Mouse (Mus musculus): Measurements from ENCODE around the gene Shank2. TPM values are rescaled to one million over a fixed set of nuclear protein-coding genes. Genes with fewer than 3 reads are reported as not detected.

The Shank2 gene
- polyA plus RNA-seq, 1 experiment from 2014 or later = 1.2 TPM

DNA sequence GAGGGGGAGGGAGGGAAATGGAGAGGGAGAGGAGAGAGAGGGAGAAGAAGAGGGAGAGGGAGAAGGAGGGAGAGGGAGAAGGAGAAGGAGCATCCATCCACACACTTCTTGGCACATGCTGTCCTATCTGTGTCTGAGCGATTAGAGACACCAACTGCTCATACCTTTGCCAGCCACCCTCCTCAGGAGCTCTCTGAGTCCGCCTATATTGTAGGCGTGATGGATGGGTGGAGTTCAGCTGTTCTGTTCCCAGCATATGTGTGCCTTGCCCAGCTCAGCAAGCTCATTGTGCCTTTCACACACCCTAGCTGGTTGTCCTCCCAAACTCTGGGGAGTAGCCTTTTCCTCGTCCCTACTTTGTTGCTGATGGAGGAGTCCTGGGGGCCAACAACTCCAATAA lies 233.8 kb downstream of the Shank2 start:
- no peak for ATAC-seq (ENCODE audit: insufficient number of reproducible peaks, insufficient read depth, low FRiP score, low read depth)
- 60% methylated on average over 4 of the region's 4 CpGs for WGBS

DNA sequence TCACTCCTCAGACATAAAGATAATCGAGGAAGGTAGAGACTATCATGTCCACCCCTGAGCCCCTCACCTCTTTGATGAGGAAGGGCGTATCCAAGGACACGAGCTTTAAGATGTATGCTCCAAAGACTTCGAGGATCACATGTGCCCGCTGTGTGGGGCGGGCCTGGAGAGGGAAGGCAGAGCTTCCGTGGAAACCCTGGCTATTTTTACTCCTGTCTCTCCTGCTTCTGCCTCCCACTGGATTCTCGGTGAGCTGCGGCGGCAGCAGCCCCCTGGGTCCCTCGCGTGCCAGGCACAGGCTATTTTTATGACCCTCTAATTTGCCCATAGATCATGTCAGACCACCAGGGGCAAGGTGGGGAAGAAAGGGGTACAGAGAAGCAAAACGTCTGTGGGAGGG lies 235.1 kb downstream of the Shank2 start:
- Histone ChIP-seq H3K4me3 (ENCODE audit: low read depth, low read length) (no peak overlapping the region), H3K9me3 (ENCODE audit: control insufficient read depth, low read depth, low read length) (no peaks in the 10 kb centered on the region), H3K4me1 (ENCODE audit: control insufficient read depth, insufficient read depth, low read length) (no peaks in the 10 kb centered on the region), H3K27me3 (ENCODE audit: control insufficient read depth, insufficient read depth, low read length) (no peaks in the 10 kb centered on the region), H3K4me2 (replicated peaks; ENCODE audit: low read depth, low read length) (no peak overlapping the region), H3K36me3 (ENCODE audit: control insufficient read depth, insufficient read depth, low read length) (no peaks in the 10 kb centered on the region), H3K27ac (ENCODE audit: low read length) (no peak overlapping the region), H3K9ac (replicated peaks; ENCODE audit: low read depth, low read length) (no peak overlapping the region)
- 63% methylated on average over 13 of the region's 13 CpGs for WGBS
- no peak for ATAC-seq (ENCODE audit: insufficient number of reproducible peaks, insufficient read depth, low FRiP score, low read depth)

More for the DNA sequence above, 233.8 kb downstream of the Shank2 start:
- no peak overlapping the region for H3K4me2 ChIP-seq (replicated peaks; ENCODE audit: low read depth, low read length)
- no peak overlapping the region for H3K27ac ChIP-seq (ENCODE audit: low read length)
- H3K27me3 ChIP-seq (ENCODE audit: control insufficient read depth, insufficient read depth, low read length) = no peaks in the 10 kb centered on the region
- no peak overlapping the region for H3K4me3 ChIP-seq (ENCODE audit: low read depth, low read length)
- no peaks in the 10 kb centered on the region for H3K36me3 ChIP-seq (ENCODE audit: control insufficient read depth, insufficient read depth, low read length)
- H3K9me3 ChIP-seq (ENCODE audit: control insufficient read depth, low read depth, low read length) = no peaks in the 10 kb centered on the region
- H3K4me1 ChIP-seq (ENCODE audit: control insufficient read depth, insufficient read depth, low read length) = no peaks in the 10 kb centered on the region
- no peak overlapping the region for H3K9ac ChIP-seq (replicated peaks; ENCODE audit: low read depth, low read length)

DNA sequence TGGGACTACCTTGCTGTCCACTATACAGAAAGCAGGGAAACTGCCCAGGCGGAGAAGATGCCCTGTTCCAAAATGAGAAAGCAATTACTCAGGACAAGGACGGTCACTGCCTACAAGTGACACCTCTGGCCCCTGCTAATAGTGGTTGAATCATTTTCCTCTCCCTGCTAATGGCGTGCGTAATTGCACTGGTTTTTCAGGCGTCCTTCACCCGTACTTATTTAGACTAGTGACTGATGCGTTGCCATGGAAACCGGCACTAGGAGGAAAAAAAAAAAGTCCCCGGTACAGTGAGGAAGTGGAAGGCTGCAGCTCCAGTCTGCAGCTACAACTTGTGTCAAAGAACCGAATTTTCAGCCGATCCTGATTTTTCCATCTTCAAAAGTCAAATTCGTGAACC lies 236.7 kb downstream of the Shank2 start:
- Histone ChIP-seq H3K36me3 (ENCODE audit: control insufficient read depth, insufficient read depth, low read length) (no peaks in the 10 kb centered on the region), H3K27me3 (ENCODE audit: control insufficient read depth, insufficient read depth, low read length) (no peaks in the 10 kb centered on the region), H3K27ac (ENCODE audit: low read length) (no peak overlapping the region), H3K9ac (replicated peaks; ENCODE audit: low read depth, low read length) (no peak overlapping the region), H3K4me2 (replicated peaks; ENCODE audit: low read depth, low read length) (no peak overlapping the region), H3K9me3 (ENCODE audit: control insufficient read depth, low read depth, low read length) (no peaks in the 10 kb centered on the region), H3K4me1 (ENCODE audit: control insufficient read depth, insufficient read depth, low read length) (no peaks in the 10 kb centered on the region), H3K4me3 (ENCODE audit: low read depth, low read length) (no peak overlapping the region)
- 21% methylated on average over 12 of the region's 12 CpGs for WGBS
- no peak for ATAC-seq (ENCODE audit: insufficient number of reproducible peaks, insufficient read depth, low FRiP score, low read depth)

- Histone ChIP-seq H3K9me3 (ENCODE audit: control insufficient read depth, low read depth, low read length) (no peaks in the 10 kb centered on the region), H3K36me3 (ENCODE audit: control insufficient read depth, insufficient read depth, low read length) (no peaks in the 10 kb centered on the region), H3K4me2 (replicated peaks; ENCODE audit: low read depth, low read length) (no peak overlapping the region), H3K27me3 (ENCODE audit: control insufficient read depth, insufficient read depth, low read length) (no peaks in the 10 kb centered on the region), H3K4me1 (ENCODE audit: control insufficient read depth, insufficient read depth, low read length) (no peaks in the 10 kb centered on the region), H3K4me3 (ENCODE audit: low read depth, low read length) (no peak overlapping the region), H3K9ac (replicated peaks; ENCODE audit: low read depth, low read length) (no peak overlapping the region), H3K27ac (ENCODE audit: low read length) (no peak overlapping the region)
- ATAC-seq (ENCODE audit: insufficient number of reproducible peaks, insufficient read depth, low FRiP score, low read depth) = no peak
- WGBS = 59% methylated on average over 12 of the region's 12 CpGs
Measured at GRCm38 (mm10) chr7:144238992-144239391, 237.3 kb downstream of the Shank2 start.

DNA sequence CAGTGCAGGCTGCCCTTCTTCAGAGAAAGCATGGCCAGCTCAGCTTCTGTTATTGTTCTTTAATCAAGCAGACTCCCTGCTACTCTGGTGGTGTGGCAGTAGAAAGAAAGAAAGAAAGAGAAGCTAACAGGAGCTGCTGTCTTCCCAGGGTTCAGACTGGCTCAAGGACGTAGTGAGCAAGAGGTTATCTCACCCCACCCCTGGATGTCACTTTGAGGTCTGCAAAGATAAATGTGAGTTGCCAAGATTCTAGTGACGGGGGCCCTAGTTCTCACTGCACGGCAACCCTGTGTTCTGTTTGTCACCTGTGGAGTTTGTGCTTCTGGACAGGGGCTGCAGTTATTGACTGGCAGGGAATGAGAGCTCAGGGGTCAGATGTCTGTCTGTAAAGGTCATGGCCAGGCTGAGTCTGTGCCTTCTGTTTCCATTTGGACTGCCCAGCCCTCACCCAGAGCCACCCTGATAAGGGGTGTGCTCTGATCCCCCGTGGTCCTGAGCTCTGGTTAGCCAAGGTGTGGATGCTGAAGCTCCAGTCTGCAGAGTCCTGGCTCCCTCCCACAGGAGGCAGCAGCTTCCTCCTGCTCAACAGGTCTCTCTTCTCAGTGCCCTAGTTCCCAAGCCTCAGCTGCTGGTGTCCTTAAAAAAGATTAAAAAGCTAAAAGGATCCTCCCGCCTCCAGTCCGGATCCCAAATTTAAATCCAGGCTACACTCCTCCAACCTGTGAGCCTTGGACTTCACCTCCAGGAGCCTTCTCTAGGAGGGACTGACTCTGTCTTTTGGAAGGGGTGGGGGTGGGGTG lies 238.0 kb downstream of the Shank2 start:
- Histone ChIP-seq H3K36me3 (ENCODE audit: control insufficient read depth, insufficient read depth, low read length) (no peaks in the 10 kb centered on the region), H3K27ac (ENCODE audit: low read length) (no peak overlapping the region), H3K27me3 (ENCODE audit: control insufficient read depth, insufficient read depth, low read length) (no peaks in the 10 kb centered on the region), H3K9ac (replicated peaks; ENCODE audit: low read depth, low read length) (no peak overlapping the region), H3K4me2 (replicated peaks; ENCODE audit: low read depth, low read length) (no peak overlapping the region), H3K9me3 (ENCODE audit: control insufficient read depth, low read depth, low read length) (no peaks in the 10 kb centered on the region), H3K4me3 (ENCODE audit: low read depth, low read length) (no peak overlapping the region), H3K4me1 (ENCODE audit: control insufficient read depth, insufficient read depth, low read length) (no peaks in the 10 kb centered on the region)
- 0 out of 2 replicates have a peak, but pooled peaks have one; percentile 18 for ATAC-seq (ENCODE audit: insufficient number of reproducible peaks, insufficient read depth, low FRiP score, low read depth)
- 37% methylated on average over 6 of the region's 6 CpGs for WGBS

DNA sequence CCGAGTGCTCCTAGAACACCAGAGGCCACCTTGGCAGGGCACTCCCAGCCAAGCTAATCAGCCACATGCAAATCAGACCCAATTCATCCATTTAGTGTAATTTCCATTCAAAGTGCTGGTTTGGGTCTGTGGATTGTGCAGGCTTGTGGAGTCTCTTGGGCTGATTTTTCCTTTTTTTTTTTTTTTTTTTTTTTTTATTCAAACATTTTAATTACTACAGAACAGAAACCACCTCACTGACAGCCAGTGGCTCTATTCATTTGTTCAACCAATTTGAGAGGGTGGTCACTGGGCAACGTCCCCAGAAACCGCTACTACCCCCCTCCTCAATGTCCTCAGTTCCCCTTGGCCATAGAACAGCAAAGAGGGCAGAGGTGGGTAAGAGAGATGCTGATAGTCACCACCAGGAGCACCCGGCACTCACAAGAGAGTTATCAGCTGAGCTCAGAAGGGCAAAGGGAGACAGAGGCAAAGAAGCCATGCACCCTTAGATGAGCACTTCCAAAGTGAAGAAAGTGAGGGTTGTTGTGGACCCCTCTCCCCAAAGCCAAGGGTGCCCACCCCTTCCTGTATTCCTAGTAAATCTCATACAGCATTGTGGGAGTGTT lies 239.1 kb downstream of the Shank2 start:
- Histone ChIP-seq H3K4me3 (ENCODE audit: low read depth, low read length) (no peak overlapping the region), H3K4me2 (replicated peaks; ENCODE audit: low read depth, low read length) (no peak overlapping the region), H3K27ac (ENCODE audit: low read length) (no peak overlapping the region), H3K4me1 (ENCODE audit: control insufficient read depth, insufficient read depth, low read length) (no peaks in the 10 kb centered on the region), H3K27me3 (ENCODE audit: control insufficient read depth, insufficient read depth, low read length) (no peaks in the 10 kb centered on the region), H3K36me3 (ENCODE audit: control insufficient read depth, insufficient read depth, low read length) (no peaks in the 10 kb centered on the region), H3K9me3 (ENCODE audit: control insufficient read depth, low read depth, low read length) (no peaks in the 10 kb centered on the region), H3K9ac (replicated peaks; ENCODE audit: low read depth, low read length) (no peak overlapping the region)
- WGBS = 79% methylated on average over 4 of the region's 4 CpGs
- no peak for ATAC-seq (ENCODE audit: insufficient number of reproducible peaks, insufficient read depth, low FRiP score, low read depth)

- no peaks in the 10 kb centered on the region for H3K36me3 ChIP-seq (ENCODE audit: control insufficient read depth, insufficient read depth, low read length)
- H3K27ac ChIP-seq (ENCODE audit: low read length) = no peak overlapping the region
- 84% methylated on average over 6 of the region's 6 CpGs for whole genome bisulfite sequencing
- H3K9me3 ChIP-seq (ENCODE audit: control insufficient read depth, low read depth, low read length) = no peaks in the 10 kb centered on the region
- no peak overlapping the region for H3K4me2 ChIP-seq (replicated peaks; ENCODE audit: low read depth, low read length)
- no peak overlapping the region for H3K9ac ChIP-seq (replicated peaks; ENCODE audit: low read depth, low read length)
- H3K4me1 ChIP-seq (ENCODE audit: control insufficient read depth, insufficient read depth, low read length) = no peaks in the 10 kb centered on the region
- no peaks in the 10 kb centered on the region for H3K27me3 ChIP-seq (ENCODE audit: control insufficient read depth, insufficient read depth, low read length)
- no peak overlapping the region for H3K4me3 ChIP-seq (ENCODE audit: low read depth, low read length)
- ATAC-seq (ENCODE audit: insufficient number of reproducible peaks, insufficient read depth, low FRiP score, low read depth) = no peak
Measured at GRCm38 (mm10) chr7:144244203-144244602, 242.5 kb downstream of the Shank2 start.

DNA sequence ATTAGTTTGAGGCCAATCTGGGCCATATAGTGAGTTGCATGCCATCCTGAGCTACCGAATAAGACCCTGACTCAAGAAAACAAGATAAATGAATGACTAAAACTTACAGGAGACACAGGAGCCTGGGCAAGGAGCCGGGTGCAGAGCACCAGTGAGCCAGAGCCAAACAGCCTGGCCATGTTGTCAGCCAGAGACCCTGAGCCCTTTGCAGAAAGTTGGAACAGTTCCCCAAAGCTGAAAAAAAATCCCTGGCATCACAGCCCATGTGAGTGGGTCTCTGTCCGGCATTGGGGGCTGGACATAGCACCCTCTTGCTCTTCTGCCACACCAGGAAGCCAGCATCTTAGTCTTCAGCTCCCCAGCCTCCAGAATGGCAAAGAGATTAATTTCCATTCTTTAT lies 244.5 kb downstream of the Shank2 start:
- ATAC-seq (ENCODE audit: insufficient number of reproducible peaks, insufficient read depth, low FRiP score, low read depth) = no peak
- Histone ChIP-seq H3K27ac (ENCODE audit: low read length) (no peak overlapping the region), H3K9me3 (ENCODE audit: control insufficient read depth, low read depth, low read length) (no peaks in the 10 kb centered on the region), H3K9ac (replicated peaks; ENCODE audit: low read depth, low read length) (no peak overlapping the region), H3K4me1 (ENCODE audit: control insufficient read depth, insufficient read depth, low read length) (no peaks in the 10 kb centered on the region), H3K4me2 (replicated peaks; ENCODE audit: low read depth, low read length) (no peak overlapping the region), H3K4me3 (ENCODE audit: low read depth, low read length) (no peak overlapping the region), H3K36me3 (ENCODE audit: control insufficient read depth, insufficient read depth, low read length) (no peaks in the 10 kb centered on the region), H3K27me3 (ENCODE audit: control insufficient read depth, insufficient read depth, low read length) (no peaks in the 10 kb centered on the region)
- WGBS = 91% methylated on average over 3 of the region's 3 CpGs

All from stomach, embryonic 14.5 days (tissue).